Mouse (Mus musculus) cerebellum, adult 2 months (tissue): ENCODE measurements around the gene Pknox2.

Experiments used
- CTCF ChIP-seq: fragments of 200-500 bp; IDR thresholded peaks from 2 replicates; pipeline ENCODE4 v1.5.1; 2011; ENCODE audit warnings: low read depth, mild to moderate bottlenecking, control low read depth, low read length, moderate library complexity, borderline replicate concordance; ENCODE audit not compliant: insufficient read depth
- POLR2A ChIP-seq: fragments of 200-500 bp; IDR thresholded peaks from 2 replicates; pipeline ENCODE4 v1.6.1; 2011; ENCODE audit warnings: low read length, control low read depth, borderline replicate concordance; ENCODE audit not compliant: insufficient read depth

DNA sequence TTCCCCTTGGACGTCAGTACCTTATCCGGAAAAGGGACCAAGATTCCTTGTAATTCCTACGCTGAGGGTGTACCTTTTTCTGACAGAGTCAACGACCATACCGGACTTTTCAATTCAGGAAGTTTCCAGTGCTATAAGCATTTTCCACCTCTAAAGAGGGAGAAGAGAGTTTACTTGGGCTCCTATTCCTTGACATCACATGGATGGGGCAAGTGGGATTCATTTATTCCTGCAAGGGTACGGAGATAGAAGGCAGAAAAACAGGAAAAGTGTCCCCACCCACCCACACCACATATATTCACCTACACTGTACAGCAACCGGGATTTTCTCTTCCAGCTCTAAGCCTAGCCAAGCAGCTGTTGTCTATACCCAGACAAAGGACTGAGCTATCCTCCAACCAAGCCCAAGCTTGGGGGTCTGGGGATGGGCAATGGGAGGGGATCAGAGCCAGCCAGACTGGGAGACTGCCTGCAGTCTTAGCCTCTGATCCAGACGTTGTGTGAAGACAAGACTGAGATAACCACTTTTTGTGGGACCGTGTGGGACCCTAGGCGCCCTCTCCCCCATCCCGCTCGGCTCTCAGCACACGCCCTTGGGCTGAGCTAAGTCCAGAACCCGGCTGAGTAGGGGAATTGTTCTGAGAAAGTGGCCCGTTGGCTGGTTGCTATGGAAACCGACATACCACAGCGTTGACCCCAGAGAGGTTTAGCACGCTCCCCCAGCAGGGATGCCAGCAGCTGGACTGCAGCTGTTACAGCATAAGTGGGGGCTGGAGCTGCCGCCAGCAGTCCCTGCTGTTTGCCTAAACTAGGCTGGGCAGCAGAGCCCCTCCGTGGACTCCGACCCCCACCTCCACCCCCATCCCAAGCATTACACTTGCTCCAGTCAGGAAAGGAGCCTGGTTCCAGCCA is 93.3 kb downstream of the Pknox2 start:
- no peak for TF ChIP-seq POLR2A
- TF ChIP-seq CTCF: no peak
